Mouse (Mus musculus) retina, postnatal 1 day (tissue): ENCODE data around the gene Cep295nl.

Experiments used
- DNase-seq: peaks from one replicate; pipeline ENCODE4 v3.0.0-alpha.2; 2012

The Cep295nl gene

GRCm38 (mm10) chr11:118354636-118355191 is 12.4 kb upstream of the Cep295nl start:
- DNase-seq = no peak

- DNase-seq = no peak
Measured at GRCm38 (mm10) chr11:118349494-118349893, 7.2 kb upstream of the Cep295nl start.

- no peak for DNase-seq
Measured at GRCm38 (mm10) chr11:118348877-118349276, 6.6 kb upstream of the Cep295nl start.

GRCm38 (mm10) chr11:118348419-118348818 is 6.1 kb upstream of the Cep295nl start:
- no peak for DNase-seq

- DNase-seq = no peak
Measured at GRCm38 (mm10) chr11:118347911-118348310, 5.6 kb upstream of the Cep295nl start.

- no peak for DNase-seq
Measured at GRCm38 (mm10) chr11:118347391-118347790, 5.1 kb upstream of the Cep295nl start.

- no peak for DNase-seq
Measured at GRCm38 (mm10) chr11:118346395-118347096, 4.2 kb upstream of the Cep295nl start.

- DNase-seq = peak; percentile 68
Measured at GRCm38 (mm10) chr11:118345693-118346092, 3.4 kb upstream of the Cep295nl start.

GRCm38 (mm10) chr11:118343629-118344028 is 1.3 kb upstream of the Cep295nl start:
- DNase-seq = no peak

GRCm38 (mm10) chr11:118337491-118338168 is 4.7 kb downstream of the Cep295nl start:
- DNase-seq = no peak

GRCm38 (mm10) chr11:118333431-118333830 is 8.9 kb downstream of the Cep295nl start:
- no peak for DNase-seq

- no peak for DNase-seq
Measured at GRCm38 (mm10) chr11:118332376-118332775, 9.9 kb downstream of the Cep295nl start.

- no peak for DNase-seq
Measured at GRCm38 (mm10) chr11:118330777-118331176, 11.5 kb downstream of the Cep295nl start.

GRCm38 (mm10) chr11:118330361-118330760 is 11.9 kb downstream of the Cep295nl start:
- no peak for DNase-seq

- no peak for DNase-seq
Measured at GRCm38 (mm10) chr11:118328947-118329346, 13.4 kb downstream of the Cep295nl start.

- DNase-seq = no peak
Measured at GRCm38 (mm10) chr11:118328511-118328910, 13.8 kb downstream of the Cep295nl start.

- DNase-seq = peak; percentile 39
Measured at GRCm38 (mm10) chr11:118326991-118327971, 15.0 kb downstream of the Cep295nl start.

GRCm38 (mm10) chr11:118326491-118326890 is 15.8 kb downstream of the Cep295nl start:
- DNase-seq = no peak

- no peak for DNase-seq
Measured at GRCm38 (mm10) chr11:118324541-118324940, 17.8 kb downstream of the Cep295nl start.

- DNase-seq = no peak
Measured at GRCm38 (mm10) chr11:118323974-118324373, 18.3 kb downstream of the Cep295nl start.

GRCm38 (mm10) chr11:118322647-118323046 is 19.7 kb downstream of the Cep295nl start:
- DNase-seq = peak; percentile 56

GRCm38 (mm10) chr11:118321971-118322370 is 20.3 kb downstream of the Cep295nl start:
- no peak for DNase-seq

- no peak for DNase-seq
Measured at GRCm38 (mm10) chr11:118321500-118321899, 20.8 kb downstream of the Cep295nl start.
